Mouse (Mus musculus): ENCODE measurements around the gene Hspa14.

Hspa14 gene

GRCm38 (mm10) chr2:3512552-3513454 is at the start of gene Hspa14, which contains the start of the genes Gm45902 and Cdnf:
Gene Hspa14 (minus strand): TSS chr2:3512814.
Gene Gm45902 (minus strand): TSS chr2:3512790.
Gene Cdnf (plus strand): TSS chr2:3513030.
- DNase-seq: peak; percentile 94 to 96

- peak; percentile 75 to 76 for DNase-seq
Measured at GRCm38 (mm10) chr2:3546588-3546987, 34.0 kb upstream of the Hspa14 start.

GRCm38 (mm10) chr2:3546055-3546454 is 33.4 kb upstream of the Hspa14 start:
- DNase-seq: no peak

GRCm38 (mm10) chr2:3541307-3542079 is 28.9 kb upstream of the Hspa14 start:
- DNase-seq: no peak

- DNase-seq: no peak
Measured at GRCm38 (mm10) chr2:3526288-3526687, 13.7 kb upstream of the Hspa14 start.

GRCm38 (mm10) chr2:3522558-3522957 is 9.9 kb upstream of the Hspa14 start:
- no peak for DNase-seq

- peak; percentile 61 to 66 for DNase-seq
Measured at GRCm38 (mm10) chr2:3512076-3512475, 538 bp downstream of the Hspa14 start.

- DNase-seq: peak; percentile 49 to 60
Measured at GRCm38 (mm10) chr2:3500886-3501285, 11.7 kb downstream of the Hspa14 start.

GRCm38 (mm10) chr2:3499543-3499942 is 13.1 kb downstream of the Hspa14 start:
- DNase-seq: no peak

- DNase-seq: no peak
Measured at GRCm38 (mm10) chr2:3493833-3494409, 18.7 kb downstream of the Hspa14 start.

GRCm38 (mm10) chr2:3489816-3490215 is 22.8 kb downstream of the Hspa14 start:
- DNase-seq: no peak

GRCm38 (mm10) chr2:3480239-3480638 is 32.4 kb downstream of the Hspa14 start:
- peak in 1 of 2 experiments; percentile 18 for DNase-seq

- DNase-seq: peak; percentile 18 to 23
Measured at GRCm38 (mm10) chr2:3475746-3476251, 36.8 kb downstream of the Hspa14 start.

GRCm38 (mm10) chr2:3474861-3475283 is 37.7 kb downstream of the Hspa14 start, which contains the start of gene Suv39h2:
Gene Suv39h2 (minus strand): TSS chr2:3475031.
- peak; percentile 97 to 98 for DNase-seq

GRCm38 (mm10) chr2:3474361-3474805 is 38.2 kb downstream of the Hspa14 start:
- peak in 1 of 2 experiments; percentile 64 for DNase-seq

GRCm38 (mm10) chr2:3473891-3474290 is 38.7 kb downstream of the Hspa14 start:
- no peak for DNase-seq

GRCm38 (mm10) chr2:3456590-3456989 is 56.0 kb downstream of the Hspa14 start:
- peak in 1 of 2 experiments; percentile 25 for DNase-seq

GRCm38 (mm10) chr2:3453096-3453495 is 59.5 kb downstream of the Hspa14 start:
- DNase-seq: no peak

- DNase-seq: no peak
Measured at GRCm38 (mm10) chr2:3449431-3449830, 63.2 kb downstream of the Hspa14 start.

GRCm38 (mm10) chr2:3445984-3446383 is 66.6 kb downstream of the Hspa14 start:
- no peak for DNase-seq

GRCm38 (mm10) chr2:3444206-3444605 is 68.4 kb downstream of the Hspa14 start:
- no peak for DNase-seq
